Mouse (Mus musculus) C2C12 (cell line): ENCODE data around the gene Tbxas1.

ENCODE experiments used
- CEBPB ChIP-seq: IDR thresholded peaks from one replicate; pipeline ENCODE4 v1.6.1; 2011; ENCODE audit warnings: low read depth, mild to moderate bottlenecking, control low read depth, moderate library complexity
- CTCF ChIP-seq: IDR thresholded peaks from one replicate; pipeline ENCODE4 v1.5.1; 2011; ENCODE audit not compliant: control insufficient read depth, insufficient read depth, insufficient read length
- FOSL1 ChIP-seq: IDR thresholded peaks from one replicate; pipeline ENCODE4 v1.8.0; 2011; ENCODE audit warnings: mild to moderate bottlenecking, low read length; ENCODE audit not compliant: poor library complexity, insufficient read depth, severe bottlenecking
- MAX ChIP-seq: IDR thresholded peaks from one replicate; pipeline ENCODE4 v1.6.1; 2011; ENCODE audit warnings: mild to moderate bottlenecking, control low read depth
- MYOD1 ChIP-seq: IDR thresholded peaks from one replicate; pipeline ENCODE4 v1.6.1; 2011; ENCODE audit warnings: low read depth; ENCODE audit not compliant: control insufficient read depth, insufficient read length
- MYOG ChIP-seq: IDR thresholded peaks from one replicate; pipeline ENCODE4 v1.6.1; 2011; ENCODE audit not compliant: control insufficient read depth, insufficient read length; ENCODE audit errors: extremely low read depth
- USF1 ChIP-seq: IDR thresholded peaks from one replicate; pipeline ENCODE4 v1.6.1; 2011; ENCODE audit warnings: low read depth, mild to moderate bottlenecking, control low read depth, moderate library complexity

DNA sequence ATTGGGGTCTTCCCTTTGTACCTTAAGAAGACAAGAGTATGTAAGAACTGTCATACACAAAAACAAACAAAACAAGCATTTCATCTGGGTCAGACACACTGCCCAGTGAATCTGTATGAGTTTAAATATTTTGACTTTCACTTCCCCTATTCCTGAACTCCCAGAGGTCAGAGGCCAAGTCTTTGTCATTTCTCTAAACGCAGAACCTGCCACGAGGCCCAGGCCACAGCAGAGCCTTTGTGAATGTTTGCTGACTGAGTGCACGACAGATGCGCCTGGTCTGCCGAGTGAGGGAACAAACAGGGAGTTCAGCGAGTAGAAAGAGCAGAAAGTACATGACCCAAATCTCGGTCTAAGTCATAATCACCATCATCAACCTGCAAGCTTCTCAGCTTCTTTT is 4.2 kb upstream of the Tbxas1 start:
- TF ChIP-seq CTCF, result no peak
- TF ChIP-seq MYOD1, result no peak
- TF ChIP-seq MYOG, result no peak
- no peak for TF ChIP-seq CEBPB
- no peak for TF ChIP-seq MAX
- TF ChIP-seq FOSL1, result no peak
- TF ChIP-seq USF1, result no peak
